Mouse (Mus musculus) layer of hippocampus, adult 2 months (tissue): ENCODE measurements at regions not wholly inside any gene's neighbourhood (a gene's known extent, or its start where the extent isn't known, plus 50 kb on each side); places are given as distances from the start of the nearest gene placed in this dataset.

Source experiments
- DNase-seq, 2 experiments: peaks; one replicate each; pipeline ENCODE4 v3.0.0; 2022; ENCODE audit warnings: low spot score in 2 of 2
- H3K27ac ChIP-seq: fragments of 200-600 bp; 2 replicates; pipeline ENCODE4 v1.8.1; 2022
- H3K4me3 ChIP-seq: fragments of 200-600 bp; 2 replicates; pipeline ENCODE4 v1.8.1; 2022; ENCODE audit warnings: mild to moderate bottlenecking
- CTCF ChIP-seq: fragments of 200-600 bp; conservative IDR thresholded peaks from 2 replicates; pipeline ENCODE4 v1.8.1; 2022; ENCODE audit warnings: antibody characterized with exemption, mild to moderate bottlenecking, moderate library complexity

- TF ChIP-seq CTCF = no peak
- DNase-seq = no peak
- no peak overlapping the region for H3K27ac ChIP-seq
- no peak overlapping the region for H3K4me3 ChIP-seq
These were observed 373.5 kb downstream of the H2al1j start for GRCm38 (mm10) chrX:11701095-11701494.

DNA sequence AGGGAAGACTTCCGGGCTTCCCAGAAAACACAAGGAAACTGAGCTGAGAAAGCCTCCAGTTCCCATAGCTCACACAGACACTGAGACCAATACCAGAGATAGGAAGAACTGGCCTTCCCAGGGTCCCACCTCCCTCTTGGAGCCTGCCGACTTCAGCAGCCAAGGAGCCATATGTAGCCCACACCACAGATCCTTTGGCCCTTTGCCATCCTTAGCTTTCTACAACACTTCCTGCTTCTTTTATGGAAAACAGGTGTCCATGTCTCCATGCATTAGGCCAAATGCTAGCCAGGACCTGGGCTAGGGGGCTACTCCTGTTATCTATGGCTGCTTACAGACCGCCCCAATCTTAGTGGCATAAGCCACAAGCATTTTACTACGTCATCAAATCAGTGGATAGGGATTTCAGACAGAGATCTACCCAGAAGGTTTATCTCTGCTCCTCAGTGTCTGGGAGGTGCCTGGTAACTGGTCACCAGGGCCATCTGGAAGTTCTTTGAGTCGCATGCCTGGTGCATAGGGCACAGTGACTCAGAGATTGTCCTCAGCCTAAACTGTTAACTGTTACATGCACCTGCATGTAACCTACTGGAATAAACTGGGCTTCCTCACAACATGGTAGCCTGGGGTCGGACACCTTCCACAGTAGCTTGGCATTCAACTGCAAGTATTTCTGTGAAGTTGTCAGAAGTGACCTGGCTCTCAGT is 378.4 kb downstream of the H2al1j start:
- Histone ChIP-seq H3K4me3 (no peak overlapping the region), H3K27ac (no peak overlapping the region)
- no peak for DNase-seq
- TF ChIP-seq CTCF = no peak

DNA sequence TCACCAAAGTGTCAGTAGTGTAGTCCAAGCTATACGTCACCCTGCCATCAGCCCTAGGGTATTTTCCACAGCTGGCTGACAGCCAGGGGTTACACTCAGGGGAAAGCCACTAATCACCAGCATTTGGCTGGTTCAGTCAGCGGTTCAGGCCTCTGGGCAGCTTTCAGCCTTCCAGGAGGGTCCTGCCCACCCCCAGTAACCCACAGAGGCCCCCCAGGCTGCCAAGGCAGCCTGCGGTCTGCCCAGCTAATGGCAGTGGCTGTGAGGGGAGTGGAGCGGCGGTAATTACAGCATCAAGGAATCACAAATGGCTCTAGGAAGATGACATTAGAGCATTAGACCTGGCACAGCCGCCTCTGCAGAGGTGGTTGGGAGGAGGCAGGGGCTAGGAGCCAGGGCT is 379.7 kb downstream of the H2al1j start:
- no peak overlapping the region for H3K27ac ChIP-seq
- H3K4me3 ChIP-seq = no peak overlapping the region
- no peak for DNase-seq
- TF ChIP-seq CTCF = no peak

- DNase-seq = no peak
- TF ChIP-seq CTCF = no peak
These were observed 380.7 kb downstream of the H2al1j start for GRCm38 (mm10) chrX:11708325-11708724.

DNA sequence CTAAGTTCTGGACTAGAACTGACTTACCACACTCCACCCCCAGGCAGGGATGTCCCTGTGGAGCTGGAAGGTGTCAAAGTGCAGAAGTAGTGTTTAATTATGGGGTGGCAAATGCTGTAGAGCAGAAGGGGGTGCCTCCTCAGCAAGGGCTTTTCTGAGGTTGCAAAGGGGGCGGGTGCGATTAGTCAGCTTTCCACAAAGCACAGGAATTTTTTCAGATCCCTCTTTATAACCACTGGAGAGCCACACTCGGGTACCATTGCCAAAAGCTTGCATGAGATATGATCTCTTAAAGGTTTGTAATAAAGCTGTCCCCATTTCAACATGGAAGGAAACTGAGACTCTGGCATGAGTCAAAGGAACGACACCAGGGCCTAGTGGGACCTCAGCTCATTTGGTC is 381.7 kb downstream of the H2al1j start:
- H3K4me3 ChIP-seq = no peak overlapping the region
- H3K27ac ChIP-seq = no peak overlapping the region
- DNase-seq = no peak
- no peak for TF ChIP-seq CTCF

More at GRCm38 (mm10) chrX:11708325-11708724, 380.7 kb downstream of the H2al1j start:
- Histone ChIP-seq H3K27ac (no peak overlapping the region), H3K4me3 (no peak overlapping the region)

GRCm38 (mm10) chrX:11713423-11713822 is 385.8 kb downstream of the H2al1j start:
- no peak for DNase-seq
- no peak for TF ChIP-seq CTCF
- Histone ChIP-seq H3K4me3 (no peak overlapping the region), H3K27ac (no peak overlapping the region)

DNA sequence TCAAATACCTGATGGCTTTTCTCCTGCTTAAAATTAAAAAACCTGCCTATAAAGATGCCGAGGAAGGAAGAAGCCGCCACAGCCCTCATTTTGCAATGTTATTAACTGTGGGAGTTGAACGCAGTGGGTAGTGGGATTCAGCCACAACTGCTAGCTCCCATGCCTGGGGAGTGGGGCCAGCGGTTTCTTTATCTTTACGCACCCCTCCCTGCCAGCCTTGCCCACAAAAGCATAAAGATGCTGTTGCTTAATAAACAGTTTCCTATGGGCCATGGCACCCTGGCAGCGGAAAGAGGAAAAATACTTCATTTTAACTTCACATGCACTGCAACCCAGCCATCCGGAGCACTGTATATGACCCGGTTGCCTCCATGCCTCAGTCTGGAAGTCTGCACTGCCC is 389.2 kb downstream of the H2al1j start:
- no peak for DNase-seq

GRCm38 (mm10) chrX:11718778-11719177 is 391.2 kb downstream of the H2al1j start:
- Histone ChIP-seq H3K27ac (no peak overlapping the region), H3K4me3 (no peak overlapping the region)
- DNase-seq = no peak
- TF ChIP-seq CTCF = no peak

More for the DNA sequence above, 389.2 kb downstream of the H2al1j start:
- Histone ChIP-seq H3K4me3 (no peak overlapping the region), H3K27ac (no peak overlapping the region)
- TF ChIP-seq CTCF = no peak

DNA sequence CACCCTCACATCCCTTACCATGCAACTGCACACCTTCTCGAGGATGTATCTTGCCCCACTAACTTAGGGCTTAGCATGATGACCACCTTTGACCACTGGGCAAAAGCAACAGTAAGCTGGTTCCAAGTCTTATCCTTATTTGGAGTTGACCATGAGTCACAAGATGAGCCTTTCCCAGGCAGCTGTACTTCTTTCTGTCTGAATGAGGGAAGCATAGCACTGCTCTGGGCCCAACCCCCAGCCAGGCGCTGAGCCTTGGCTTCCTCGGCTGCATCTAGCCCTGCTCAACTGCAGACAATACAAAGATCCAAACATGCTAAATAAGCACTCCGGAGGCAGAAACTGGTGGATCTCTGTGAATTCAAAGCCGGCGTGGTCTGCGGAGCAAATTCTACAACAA is 392.9 kb downstream of the H2al1j start:
- no peak overlapping the region for H3K27ac ChIP-seq
- H3K4me3 ChIP-seq = no peak overlapping the region
- no peak for TF ChIP-seq CTCF
- DNase-seq = no peak

DNA sequence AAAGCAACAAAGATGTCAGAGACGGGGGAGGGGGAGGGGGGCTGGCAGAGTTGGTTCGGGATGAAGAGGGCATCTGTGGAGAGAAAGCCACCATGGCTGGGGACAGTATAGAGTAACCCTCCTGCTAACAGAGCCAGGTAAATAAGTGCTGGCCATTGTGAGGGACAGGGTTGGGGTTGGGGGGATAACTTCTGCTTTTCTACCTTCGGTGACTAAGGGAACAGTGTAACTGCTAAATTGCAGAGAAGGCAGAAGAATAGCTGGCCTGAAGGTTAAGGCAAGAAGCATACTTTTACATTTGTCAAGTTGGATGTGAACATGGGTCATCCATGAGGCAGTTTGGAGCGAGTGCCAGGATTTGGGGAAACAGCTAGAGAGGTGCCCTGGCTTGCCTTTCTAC is 395.1 kb downstream of the H2al1j start:
- TF ChIP-seq CTCF = no peak
- H3K27ac ChIP-seq = no peak overlapping the region
- no peak for DNase-seq

GRCm38 (mm10) chrX:11724718-11725117 is 397.1 kb downstream of the H2al1j start:
- no peak for TF ChIP-seq CTCF
- Histone ChIP-seq H3K27ac (no peak overlapping the region), H3K4me3 (no peak overlapping the region)
- no peak for DNase-seq

More for the DNA sequence above, 395.1 kb downstream of the H2al1j start:
- no peak overlapping the region for H3K4me3 ChIP-seq

GRCm38 (mm10) chrX:11726524-11727231 is 399.1 kb downstream of the H2al1j start:
- no peak overlapping the region for H3K27ac ChIP-seq
- TF ChIP-seq CTCF = no peak

GRCm38 (mm10) chrX:11728481-11728880 is 400.9 kb downstream of the H2al1j start:
- Histone ChIP-seq H3K27ac (no peak overlapping the region), H3K4me3 (no peak overlapping the region)
- no peak for TF ChIP-seq CTCF
- no peak for DNase-seq

More at GRCm38 (mm10) chrX:11726524-11727231, 399.1 kb downstream of the H2al1j start:
- no peak overlapping the region for H3K4me3 ChIP-seq
- DNase-seq = no peak

- Histone ChIP-seq H3K27ac (no peak overlapping the region), H3K4me3 (no peak overlapping the region)
- no peak for DNase-seq
- no peak for TF ChIP-seq CTCF
These were observed 402.4 kb downstream of the H2al1j start for GRCm38 (mm10) chrX:11729992-11730391.
